Mouse (Mus musculus): ENCODE results near the gene Carm1. TPM values are rescaled to one million over a fixed set of nuclear protein-coding genes. Genes with fewer than 3 reads are reported as not detected.

Gene Carm1
- polyA plus RNA-seq, 1 experiment from 2014 or later = 10.8 TPM

GRCm38 (mm10) chr9:21635639-21636038 lies 88.9 kb downstream of the Carm1 start:
- TF ChIP-seq CTCF (IDR thresholded peaks at IDR 0.05) (no peak), EP300 (IDR thresholded peaks at IDR 0.05) (no peak)
- H3K4me3 ChIP-seq (ENCODE audit: low read depth, low read length) = no peak overlapping the region
- no peak overlapping the region for H3K4me2 ChIP-seq (replicated peaks; ENCODE audit: low read depth, low read length)
- H3K36me3 ChIP-seq (ENCODE audit: insufficient read depth, low read length) = peaks cover 45% of the 10 kb centered on the region
- no peak overlapping the region for H3K27ac ChIP-seq (ENCODE audit: low read length)
- no peaks in the 10 kb centered on the region for H3K9me3 ChIP-seq (ENCODE audit: low read length)
- H3K9ac ChIP-seq (replicated peaks; ENCODE audit: low read depth) = no peak overlapping the region
- no peak for ATAC-seq
- WGBS = 56% methylated on average over 7 of the region's 7 CpGs
- no peaks in the 10 kb centered on the region for H3K4me1 ChIP-seq (ENCODE audit: insufficient read depth, low read depth, low read length)
- DNase-seq (ENCODE audit: low spot score) = no peak
- no peaks in the 10 kb centered on the region for H3K27me3 ChIP-seq (replicated peaks; ENCODE audit: insufficient read depth, low read length)

DNA sequence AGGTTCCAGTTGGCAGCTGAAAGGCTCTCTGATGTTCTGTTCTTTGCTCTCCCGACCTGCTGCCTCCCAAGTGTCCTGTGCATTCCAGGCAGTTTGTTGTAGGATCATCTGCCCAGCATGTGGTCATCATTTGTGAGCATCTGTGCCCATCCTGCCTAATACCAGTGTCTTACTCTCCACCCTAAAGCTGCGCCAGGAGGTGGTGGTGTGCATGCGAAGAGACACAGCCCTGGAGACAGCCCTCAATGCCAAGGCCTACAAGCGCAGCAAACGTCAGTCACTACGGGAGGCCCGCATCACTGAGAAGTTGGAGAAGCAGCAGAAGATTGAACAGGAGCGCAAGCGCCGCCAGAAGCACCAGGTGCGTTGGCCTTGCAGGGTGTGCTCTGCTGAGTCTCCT lies 92.3 kb downstream of the Carm1 start:
- H3K36me3 ChIP-seq (ENCODE audit: insufficient read depth, low read length) = peaks cover 67% of the 10 kb centered on the region
- no peak overlapping the region for H3K9ac ChIP-seq (replicated peaks; ENCODE audit: low read depth)
- no peak overlapping the region for H3K4me2 ChIP-seq (replicated peaks; ENCODE audit: low read depth, low read length)
- 96% methylated on average over 11 of the region's 11 CpGs for WGBS
- DNase-seq (ENCODE audit: low spot score) (no peak), ATAC-seq (no peak)
- no peaks in the 10 kb centered on the region for H3K4me1 ChIP-seq (ENCODE audit: insufficient read depth, low read depth, low read length)
- TF ChIP-seq CTCF (IDR thresholded peaks at IDR 0.05) = no peak
- no peak for TF ChIP-seq EP300 (IDR thresholded peaks at IDR 0.05)
- H3K9me3 ChIP-seq (ENCODE audit: low read length) = no peaks in the 10 kb centered on the region
- no peak overlapping the region for H3K27ac ChIP-seq (ENCODE audit: low read length)
- H3K4me3 ChIP-seq (ENCODE audit: low read depth, low read length) = no peak overlapping the region
- H3K27me3 ChIP-seq (replicated peaks; ENCODE audit: insufficient read depth, low read length) = no peaks in the 10 kb centered on the region

MicroRNA genes within 50 kb of the gene (microRNA counts, 519-probe panel; counts per million panel counts)
- not detected for microRNA mmu-miR-1946b

Small RNA genes within 50 kb of the gene (microRNA-seq; reads per million reads assigned to microRNA genes)
- not detected for gene Mir1946b

Other genes with a start within 250 kb of the Carm1 start
- gene Ap1m2, start 234.6 kb upstream of the Carm1 start, polyA plus RNA-seq (2015; fragmentation: Nextera tagmentation; extraction: Ambion mirVana) = 35.9 and 36.4 TPM in 2 replicates
- 155 and 165 TPM in 2 replicates for gene Slc44a2, start 226.2 kb upstream of the Carm1 start, polyA plus RNA-seq (2015; fragmentation: Nextera tagmentation; extraction: Ambion mirVana)
- 53.4 and 58.5 TPM in 2 replicates for gene Ilf3, start 179.0 kb upstream of the Carm1 start, polyA plus RNA-seq (2015; fragmentation: Nextera tagmentation; extraction: Ambion mirVana)
- 17.4 and 20.6 TPM in 2 replicates for gene Qtrt1, start 135.1 kb upstream of the Carm1 start, polyA plus RNA-seq (2015; fragmentation: Nextera tagmentation; extraction: Ambion mirVana)
- 79.8 and 81.1 TPM in 2 replicates for gene Dnm2, start 122.0 kb upstream of the Carm1 start, polyA plus RNA-seq (2015; fragmentation: Nextera tagmentation; extraction: Ambion mirVana)
- 60.8 and 71.3 TPM in 2 replicates for gene Tmed1, start 36.6 kb upstream of the Carm1 start, polyA plus RNA-seq (2015; fragmentation: Nextera tagmentation; extraction: Ambion mirVana)
- gene AB124611, start 20.7 kb upstream of the Carm1 start, polyA plus RNA-seq (2015; fragmentation: Nextera tagmentation; extraction: Ambion mirVana) = 5.2 and 5.5 TPM in 2 replicates
- gene Timm29, start 45.8 kb downstream of the Carm1 start, polyA plus RNA-seq (2015; fragmentation: Nextera tagmentation; extraction: Ambion mirVana) = 16.5 and 17.3 TPM in 2 replicates
- 28.3 and 30.3 TPM in 2 replicates for gene Yipf2, start 45.9 kb downstream of the Carm1 start, polyA plus RNA-seq (2015; fragmentation: Nextera tagmentation; extraction: Ambion mirVana)
- 22.3 and 22.4 TPM in 2 replicates for gene Smarca4, start 69.3 kb downstream of the Carm1 start, polyA plus RNA-seq (2015; fragmentation: Nextera tagmentation; extraction: Ambion mirVana)
- 52.2 and 56.8 TPM in 2 replicates for gene Ldlr, start 176.6 kb downstream of the Carm1 start, polyA plus RNA-seq (2015; fragmentation: Nextera tagmentation; extraction: Ambion mirVana)
- gene Spc24, start 213.4 kb downstream of the Carm1 start, polyA plus RNA-seq (2015; fragmentation: Nextera tagmentation; extraction: Ambion mirVana) = 13.4 and 15.7 TPM in 2 replicates